ENCODE assay signal across 8 mouse cellular contexts in the genomic region with DNA sequence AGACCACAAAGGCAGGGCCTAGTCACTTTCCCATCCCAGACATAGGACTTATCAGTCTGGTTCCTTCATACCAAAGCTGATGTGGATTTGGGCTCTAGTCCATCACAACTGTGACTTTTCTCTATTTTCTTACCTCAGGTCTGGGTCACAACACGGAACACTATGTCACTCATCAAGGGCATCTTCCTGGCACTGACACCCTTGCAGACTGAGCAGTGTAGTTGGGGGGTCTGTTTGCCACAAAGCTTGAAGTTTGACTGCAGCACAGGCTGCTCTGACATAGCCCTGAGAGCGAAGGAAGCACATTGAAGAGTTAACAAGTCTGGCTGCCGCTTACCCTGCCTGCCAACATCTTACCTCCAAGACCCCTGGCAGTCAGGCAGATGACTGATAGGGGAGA. TPM values are rescaled to one million over a fixed set of nuclear protein-coding genes. Genes with fewer than 3 reads are reported as not detected.
DNase-seq lines count a peak whose midpoint lies in the region; ATAC-seq and TF ChIP-seq lines count a peak whose summit lies in the region.

No protein-coding gene starts in this region.

- H3K9me3 ChIP-seq in embryonic facial prominence, embryonic 15.5 days (replicated peaks), result no peaks in the 10 kb centered on the region
- no peaks in the 10 kb centered on the region for H3K9me3 ChIP-seq in hindbrain, embryonic 16.5 days (ENCODE audit: control insufficient read depth, low read length)
- no peaks in the 10 kb centered on the region for H3K9me3 ChIP-seq in midbrain, embryonic 14.5 days (ENCODE audit: control insufficient read depth, low read length)

- TF ChIP-seq CTCF in layer of hippocampus, adult 2 months (conservative IDR thresholded peaks at IDR 0.05), result no peak

- H3K9ac ChIP-seq in embryonic facial prominence, embryonic 15.5 days, result no peak overlapping the region
- H3K9ac ChIP-seq in hindbrain, embryonic 16.5 days (ENCODE audit: low read depth, low read length), result no peak overlapping the region; the same call in 1 of the 2 replicates
- H3K9ac ChIP-seq in midbrain, embryonic 14.5 days (replicated peaks; ENCODE audit: low read length), result 0 out of 2 replicates have a peak overlapping the region, but pooled peaks have one; percentile 18

- H3K4me2 ChIP-seq in embryonic facial prominence, embryonic 15.5 days (replicated peaks), result peak overlapping the region; percentile 22
- peak overlapping the region; percentile 47 for H3K4me2 ChIP-seq in hindbrain, embryonic 16.5 days (ENCODE audit: low read length)
- peak overlapping the region; percentile 99 for H3K4me2 ChIP-seq in midbrain, embryonic 14.5 days (ENCODE audit: low read length)

- ATAC-seq in embryonic facial prominence, embryonic 15.5 days (ENCODE audit: insufficient number of reproducible peaks, low FRiP score, low TSS enrichment, low read depth), result no peak
- ATAC-seq in hindbrain, embryonic 16.5 days, result no peak
- no peak for ATAC-seq in midbrain, embryonic 14.5 days (ENCODE audit: low FRiP score, low TSS enrichment)

- H3K27me3 ChIP-seq in embryonic facial prominence, embryonic 15.5 days, result no peaks in the 10 kb centered on the region
- no peaks in the 10 kb centered on the region for H3K27me3 ChIP-seq in hindbrain, embryonic 16.5 days (replicated peaks; ENCODE audit: control insufficient read depth, insufficient read depth, low read length)
- no peaks in the 10 kb centered on the region for H3K27me3 ChIP-seq in midbrain, embryonic 14.5 days (ENCODE audit: control insufficient read depth, insufficient read depth, low read length)

- peaks cover 46% of the 10 kb centered on the region for H3K36me3 ChIP-seq in embryonic facial prominence, embryonic 15.5 days
- H3K36me3 ChIP-seq in hindbrain, embryonic 16.5 days (ENCODE audit: control insufficient read depth, insufficient read depth, low read length), result peaks cover 24% of the 10 kb centered on the region
- H3K36me3 ChIP-seq in midbrain, embryonic 14.5 days (ENCODE audit: control insufficient read depth, insufficient read depth, low read length), result peaks cover 71% of the 10 kb centered on the region

- peaks cover 50% of the 10 kb centered on the region for H3K4me1 ChIP-seq in embryonic facial prominence, embryonic 15.5 days
- H3K4me1 ChIP-seq in hindbrain, embryonic 16.5 days (ENCODE audit: control insufficient read depth, insufficient read depth, low read depth, low read length), result peaks cover 43% of the 10 kb centered on the region
- H3K4me1 ChIP-seq in midbrain, embryonic 14.5 days (ENCODE audit: control insufficient read depth, insufficient read depth, low read length), result peaks cover 39% of the 10 kb centered on the region

- H3K4me3 ChIP-seq in layer of hippocampus, adult 2 months, result peak overlapping the region; percentile 32; the same call in 1 of the 2 replicates
- H3K4me3 ChIP-seq in embryonic facial prominence, embryonic 15.5 days (replicated peaks), result peak overlapping the region; percentile 13
- H3K4me3 ChIP-seq in hindbrain, embryonic 16.5 days (ENCODE audit: low read length), result no peak overlapping the region
- peak overlapping the region; percentile 12 for H3K4me3 ChIP-seq in midbrain, embryonic 14.5 days (replicated peaks; ENCODE audit: low read depth, low read length)

- no peak overlapping the region for H3K27ac ChIP-seq in layer of hippocampus, adult 2 months
- no peak overlapping the region for H3K27ac ChIP-seq in embryonic facial prominence, embryonic 15.5 days (replicated peaks)
- H3K27ac ChIP-seq in hindbrain, embryonic 16.5 days (ENCODE audit: low read depth, low read length), result no peak overlapping the region
- no peak overlapping the region for H3K27ac ChIP-seq in midbrain, embryonic 14.5 days (replicated peaks; ENCODE audit: low read depth, low read length)

- WGBS in embryonic facial prominence, embryonic 15.5 days, result 74% methylated on average over 3 of the region's 3 CpGs
- WGBS in hindbrain, embryonic 16.5 days, result 73% methylated on average over 3 of the region's 3 CpGs
- 87% methylated on average over 3 of the region's 3 CpGs for WGBS in midbrain, embryonic 14.5 days

- DNase-seq in layer of hippocampus, adult 2 months (ENCODE audit: low spot score in 2 of 2), result no peak
- no peak for DNase-seq in layer of hippocampus, adult 18-20 months (ENCODE audit: low spot score in 2 of 2)
- no peak for DNase-seq in midbrain, embryonic 14.5 days
- no peak for DNase-seq in adrenal gland, adult 18-20 months (ENCODE audit: low spot score in 2 of 2)
- DNase-seq in layer of hippocampus, adult 11-12 months (ENCODE audit: low spot score), result no peak
- no peak for DNase-seq in T-cell, adult 2 months (ENCODE audit: low spot score)

RNA-seq across cellular contexts. Expression of a gene that starts 4.1 kb away (rescaled TPM):
- 10 to 100 TPM; 45.8 to 55.1 TPM for total RNA-seq in layer of hippocampus, adult 2 months (2021)
- 10 to 100 TPM; 57.4 to 61.2 TPM for total RNA-seq in layer of hippocampus, adult 18-20 months (2021)
- polyA plus RNA-seq in embryonic facial prominence, embryonic 15.5 days (2015; fragmentation: Nextera tagmentation; extraction: Ambion mirVana), result 11.0 and 12.3 TPM in 2 replicates
- polyA plus RNA-seq in hindbrain, embryonic 16.5 days (2015; fragmentation: Nextera tagmentation; extraction: Ambion mirVana), result 7.9 and 11.8 TPM in 2 replicates
- polyA plus RNA-seq in midbrain, embryonic 14.5 days (2014; fragmentation: Nextera tagmentation; extraction: Ambion mirVana), result 28.7 and 30.1 TPM in 2 replicates
- 10 to 100 TPM; 24.0 to 26.6 TPM for total RNA-seq in adrenal gland, adult 18-20 months (2021)

RNA-seq across cellular contexts. Expression of a gene that starts 8.7 kb away (rescaled TPM):
- total RNA-seq in layer of hippocampus, adult 2 months (2021), result 100 to 1,000 TPM; 121 to 126 TPM
- total RNA-seq in layer of hippocampus, adult 18-20 months (2021), result 100 to 1,000 TPM; 158 to 159 TPM
- polyA plus RNA-seq in embryonic facial prominence, embryonic 15.5 days (2015; fragmentation: Nextera tagmentation; extraction: Ambion mirVana), result 281 and 293 TPM in 2 replicates
- 185 and 188 TPM in 2 replicates for polyA plus RNA-seq in hindbrain, embryonic 16.5 days (2015; fragmentation: Nextera tagmentation; extraction: Ambion mirVana)
- 162 TPM in 2 replicates for polyA plus RNA-seq in midbrain, embryonic 14.5 days (2014; fragmentation: Nextera tagmentation; extraction: Ambion mirVana)
- total RNA-seq in adrenal gland, adult 18-20 months (2021), result 100 to 1,000 TPM; 240 to 272 TPM

Comparison
In these comparisons a context has a peak if more than half of its experiments do, and no peak if none do; other contexts are left out.
1. H3K4me2 ChIP-seq: peak in every context shown above with its lines; median percentile 99 in midbrain, embryonic 14.5 days; 47 in hindbrain, embryonic 16.5 days; 22 in embryonic facial prominence, embryonic 15.5 days.